Mouse (Mus musculus): Measurements from ENCODE around the gene Ost4.

DNA sequence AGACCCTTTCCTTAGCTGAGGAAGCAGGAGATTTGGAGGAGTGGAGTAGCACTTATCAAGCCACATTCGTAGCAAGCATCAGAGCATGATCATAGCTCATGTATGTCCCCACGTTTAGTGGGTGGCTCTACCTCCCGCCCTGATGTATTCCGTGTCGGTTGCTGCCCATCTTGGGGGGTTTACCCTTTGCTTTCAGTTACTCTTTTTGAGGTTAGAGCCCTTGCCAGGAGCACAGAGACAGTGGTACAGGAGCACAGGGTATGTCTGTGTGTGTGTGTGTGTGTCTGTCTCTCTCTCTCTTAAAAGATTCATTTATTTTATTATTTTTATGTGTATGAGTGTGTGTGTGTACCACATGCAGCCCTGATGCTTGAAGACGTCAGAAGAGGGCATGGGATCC, 15.5 kb upstream of the Ost4 start:
- no peak for TF ChIP-seq EP300 (IDR thresholded peaks at IDR 0.05; ENCODE audit: low read depth)
- TF ChIP-seq CTCF (IDR thresholded peaks at IDR 0.05; ENCODE audit: low read depth): no peak
